Mouse (Mus musculus) neutrophil, adult 65 days (primary cell): ENCODE data around the gene Bcl2a1c. TPM values are rescaled to one million over a fixed set of nuclear protein-coding genes. Genes with fewer than 3 reads are reported as not detected.

Source experiments
- total RNA-seq: library from RNA; stranded (reverse); gene quantifications from 2 replicates; pipeline ENCODE4 v1.2.4, GENCODE M21; 2023

Bcl2a1c gene
- not detected in 2 replicates for total RNA-seq

DNA sequence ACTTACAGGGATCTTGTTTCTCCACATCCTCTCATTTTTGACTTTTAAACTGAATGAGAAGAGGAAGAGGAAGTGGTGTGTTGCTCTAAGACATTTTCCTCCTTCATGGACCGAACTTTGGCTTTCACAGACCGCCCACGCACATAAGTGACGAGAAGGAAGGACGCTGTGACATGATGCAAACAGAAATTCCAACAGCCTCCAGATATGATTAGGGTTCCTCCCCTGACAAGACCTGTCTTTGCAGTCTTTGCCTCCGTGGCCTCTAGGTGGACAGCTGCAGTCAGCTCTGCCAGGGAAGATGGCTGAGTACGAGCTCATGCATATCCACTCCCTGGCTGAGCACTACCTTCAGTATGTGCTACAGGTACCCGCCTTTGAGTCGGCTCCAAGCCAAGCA is at the start of gene Bcl2a1c:
TSS of gene Bcl2a1c (plus strand) at position 281 of the 400 bp plus-strand sequence.

Other genes starting within 250 kb of the Bcl2a1c start
- 2.7 and 4.9 TPM in 2 replicates for gene Crtap, start 60.5 kb downstream of the Bcl2a1c start, total RNA-seq
- 12.0 and 12.6 TPM in 2 replicates for gene Glb1, start 70.9 kb downstream of the Bcl2a1c start, total RNA-seq
- gene Tmppe, start 71.0 kb downstream of the Bcl2a1c start, total RNA-seq = 8.3 and 10.5 TPM in 2 replicates
- gene Ccr4, start 174.8 kb downstream of the Bcl2a1c start, total RNA-seq = not detected in 2 replicates
- gene C130032M10Rik, start 185.6 kb downstream of the Bcl2a1c start, total RNA-seq = not detected in 2 replicates
- not detected in 2 replicates for gene Trim71, start 234.2 kb downstream of the Bcl2a1c start, total RNA-seq